Mouse (Mus musculus): Measurements from ENCODE around the gene Slc25a22.

GRCm38 (mm10) chr7:141465388-141466044 lies 27.8 kb upstream of the Slc25a22 start:
- TF ChIP-seq EP300 (IDR thresholded peaks at IDR 0.05; ENCODE audit: low read depth) (no peak), CTCF (IDR thresholded peaks at IDR 0.05; ENCODE audit: low read depth) (no peak)

All from liver, embryonic 14.5 days (tissue).